Mouse (Mus musculus) left cerebral cortex, postnatal 14 days (tissue): Measurements from ENCODE around the gene Lrrc45. TPM values are rescaled to one million over a fixed set of nuclear protein-coding genes. Genes with fewer than 3 reads are reported as not detected.

Source experiments
- DNase-seq, 2 experiments: peaks; one replicate each; pipeline ENCODE4 v3.0.0; 2021 to 2022; ENCODE audit warnings: low spot score in 2 of 2, mixed read lengths in 1 of 2
- intact Hi-C: fragments of 180-260 bp; cut with DNase I; formaldehyde crosslinking; loops from one replicate; pipeline ENCODE4 v1.15.1; 2025
- total RNA-seq, 2 experiments: library from RNA; stranded (reverse); gene quantifications; 2 replicates each; pipeline ENCODE4 v1.2.3; 2021

Lrrc45 gene
- total RNA-seq, 2 experiments from 2014 or later: 57.2 to 60.1 TPM

- intact Hi-C loops: no loop called here
- no peak for DNase-seq
These were observed 17.2 kb upstream of the Lrrc45 start for GRCm38 (mm10) chr11:120696568-120696967.

DNA sequence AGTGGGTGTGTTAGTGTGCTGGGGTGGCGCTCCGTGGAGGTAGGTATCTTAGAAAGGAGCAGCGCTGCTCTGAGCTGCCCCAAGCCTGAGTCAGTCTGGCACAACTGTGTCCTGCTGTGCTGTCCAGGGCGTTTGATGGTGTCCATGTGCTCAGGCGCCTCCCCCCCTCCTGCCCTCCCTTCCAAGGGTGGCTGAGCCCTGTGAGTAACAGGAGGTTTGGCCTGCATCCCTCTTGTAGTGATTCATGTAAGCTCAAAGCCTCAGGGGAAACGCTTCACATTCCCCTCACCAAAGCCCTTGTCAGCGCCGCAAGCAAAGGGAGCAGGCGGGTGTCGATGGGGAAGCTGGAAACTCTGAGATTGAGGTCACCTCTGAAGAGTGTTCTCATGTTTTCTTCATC, 16.0 kb upstream of the Lrrc45 start:
- no peak for DNase-seq
- intact Hi-C loops: no loop called here

DNA sequence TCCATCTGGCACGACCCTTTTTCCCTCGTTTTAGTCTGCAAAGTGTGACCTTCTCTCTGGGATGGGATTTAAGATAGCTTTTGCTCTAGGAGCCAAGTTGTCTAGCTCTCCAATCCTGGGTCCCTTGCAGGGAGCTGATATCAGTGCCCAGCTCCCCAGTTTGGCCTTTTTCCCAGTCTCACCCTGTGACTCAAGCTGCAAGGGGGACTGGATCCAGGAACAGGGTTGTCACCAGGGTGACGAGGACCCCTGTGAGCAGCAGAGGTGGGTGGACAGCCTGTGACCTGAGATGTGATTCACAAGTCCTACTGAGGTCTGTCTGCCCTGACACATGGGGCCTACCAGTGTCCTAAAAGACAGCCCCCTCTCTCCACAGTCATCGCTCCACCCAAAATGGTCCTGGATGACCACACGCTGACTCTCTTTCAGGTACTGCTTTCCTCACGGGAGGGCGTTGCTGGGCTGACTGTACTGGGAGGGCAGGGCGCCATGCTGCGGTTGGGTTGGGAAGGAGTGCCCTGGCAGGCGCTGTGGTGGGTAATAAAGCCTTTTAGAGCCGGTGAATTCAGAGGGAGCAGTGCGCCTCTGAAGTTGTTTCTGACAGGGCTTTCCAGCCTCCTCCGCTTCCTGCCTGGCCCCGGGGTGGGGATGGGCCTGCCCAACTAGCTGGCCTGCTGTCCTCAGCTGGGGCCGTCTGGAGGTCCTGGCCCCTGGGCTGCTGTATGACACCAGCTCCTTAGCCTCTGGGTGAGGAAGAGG, 9.8 kb upstream of the Lrrc45 start:
- intact Hi-C loops: no loop called here
- no peak for DNase-seq

- intact Hi-C loops: no loop called here
- DNase-seq: no peak
These were observed 9.0 kb upstream of the Lrrc45 start for GRCm38 (mm10) chr11:120704486-120705325.

DNA sequence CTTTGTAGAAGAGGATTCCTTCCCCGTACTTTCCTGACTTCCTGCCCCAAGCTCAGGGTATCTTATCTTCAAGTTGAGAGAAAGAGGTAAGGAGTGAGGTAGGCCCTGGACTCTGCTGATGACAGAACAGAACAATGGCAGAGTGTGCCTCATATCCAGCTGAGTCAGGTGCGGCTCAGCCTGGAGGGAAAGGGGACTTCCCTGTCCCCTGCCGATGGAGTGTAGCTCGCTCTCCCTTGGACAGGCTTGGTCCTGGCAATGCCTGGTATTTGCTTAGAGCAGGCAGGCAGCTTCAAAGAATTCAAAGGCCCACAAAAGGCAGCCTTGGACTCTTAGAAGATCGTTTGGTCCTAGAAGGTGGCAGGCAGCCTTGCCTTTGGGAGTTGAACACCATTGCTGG, 7.6 kb upstream of the Lrrc45 start:
- intact Hi-C loops: no loop called here
- no peak for DNase-seq

DNA sequence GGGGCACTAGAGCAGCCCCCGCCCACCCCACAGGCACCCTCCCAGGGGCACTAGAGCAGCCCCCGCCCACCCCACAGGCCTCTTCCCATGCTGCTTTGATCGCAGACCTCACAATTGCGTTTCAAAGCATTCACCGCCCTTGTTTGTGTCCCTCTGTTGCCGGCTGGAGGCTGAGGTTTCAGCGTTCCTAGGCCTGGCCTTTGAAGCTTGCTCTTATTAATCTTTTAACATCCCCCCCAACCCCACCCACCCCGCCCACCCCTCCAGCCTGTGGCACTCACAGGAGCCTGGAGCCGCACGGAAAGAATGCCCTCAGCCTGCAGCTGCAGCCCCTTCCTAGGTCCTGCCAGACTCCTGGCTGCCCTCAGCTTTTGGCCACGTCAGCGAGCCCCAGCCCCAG, 6.5 kb upstream of the Lrrc45 start:
- DNase-seq: no peak
- intact Hi-C loops: no loop called here

GRCm38 (mm10) chr11:120707969-120708368, 5.8 kb upstream of the Lrrc45 start:
- intact Hi-C loops: no loop called here
- no peak for DNase-seq

GRCm38 (mm10) chr11:120709551-120709950, 4.2 kb upstream of the Lrrc45 start:
- no peak for DNase-seq
- intact Hi-C loops: no loop called here

DNA sequence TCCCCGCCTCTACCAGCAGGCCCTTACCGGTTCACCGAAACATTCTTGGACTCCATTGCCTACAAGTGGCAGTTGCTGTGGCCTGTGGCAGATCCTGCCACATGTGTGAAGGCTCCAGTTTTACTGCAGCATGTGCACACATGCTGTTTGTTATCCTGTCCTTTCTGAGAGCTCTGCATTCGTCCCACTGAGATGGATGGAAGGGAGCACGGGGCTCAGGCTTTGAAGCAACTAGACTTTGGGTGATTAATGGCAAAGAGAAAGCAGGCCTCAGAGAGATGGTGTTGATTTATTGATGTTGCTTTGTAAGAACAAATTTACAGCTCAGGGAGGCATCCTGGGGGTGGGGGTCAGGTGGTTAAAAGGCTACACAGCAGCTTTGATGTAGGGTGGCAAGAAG, 3.1 kb upstream of the Lrrc45 start:
- no peak for DNase-seq
- intact Hi-C loops: loop anchor here (5.0 kb wide), 1 partner anchor 83 kb away; the partner anchor contains the start of gene Sirt7

- no peak for DNase-seq
- intact Hi-C loops: loop anchor here (2.0 to 5.0 kb wide), 2 partner anchors 53 to 85 kb away; partner anchors contain the start of gene Sirt7
These were observed 1.6 kb upstream of the Lrrc45 start for GRCm38 (mm10) chr11:120711980-120712604.

- peak; percentile 39 to 57 for DNase-seq
- intact Hi-C loops: loop anchor here (2.0 to 5.0 kb wide), 2 partner anchors 54 to 86 kb away; partner anchors contain the start of gene Sirt7
These were observed 755 bp upstream of the Lrrc45 start for GRCm38 (mm10) chr11:120712771-120713568.

DNA sequence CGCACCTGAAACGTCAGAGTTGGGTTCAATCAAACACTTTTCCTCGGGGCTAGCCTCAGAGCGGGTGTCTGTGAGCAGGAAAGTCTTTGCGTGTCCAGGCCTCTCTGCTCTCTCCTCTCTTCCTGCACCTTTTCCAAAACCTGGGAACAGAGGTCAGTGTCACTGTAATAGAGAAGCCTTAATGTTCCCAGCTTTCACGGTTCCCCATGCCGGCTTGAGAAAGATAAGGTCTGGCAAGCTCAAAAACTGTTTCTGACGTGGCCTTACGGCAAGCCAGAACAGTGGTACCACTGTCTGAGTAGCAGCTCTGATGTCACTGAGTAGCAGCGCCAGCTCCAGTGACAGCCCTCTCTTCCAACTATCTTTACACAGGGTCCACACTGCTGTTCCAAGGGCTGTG, 821 bp downstream of the Lrrc45 start:
- intact Hi-C loops: loop anchor here (5.0 kb wide), 1 partner anchor 87 kb away; the partner anchor contains the start of gene Sirt7
- no peak for DNase-seq

DNA sequence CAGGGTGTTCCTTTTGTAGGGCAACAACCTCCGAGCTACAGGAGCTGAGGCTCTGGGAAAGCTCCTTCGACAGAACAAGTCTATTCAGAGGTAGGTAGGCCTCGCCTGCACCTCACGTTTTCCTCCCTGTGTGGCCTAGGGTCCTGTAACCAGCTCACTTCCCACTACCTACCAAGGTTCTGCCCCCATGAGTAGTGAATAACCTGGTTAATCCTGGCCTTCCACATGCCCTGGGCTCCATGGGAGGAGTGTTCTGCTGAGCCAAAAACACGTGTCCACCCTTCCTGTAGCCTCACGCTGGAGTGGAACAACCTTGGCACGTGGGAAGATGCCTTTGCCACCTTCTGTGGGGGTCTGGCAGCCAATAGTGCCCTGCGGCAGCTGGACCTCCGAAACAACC, 1.4 kb downstream of the Lrrc45 start:
- DNase-seq: no peak
- intact Hi-C loops: no loop called here

DNA sequence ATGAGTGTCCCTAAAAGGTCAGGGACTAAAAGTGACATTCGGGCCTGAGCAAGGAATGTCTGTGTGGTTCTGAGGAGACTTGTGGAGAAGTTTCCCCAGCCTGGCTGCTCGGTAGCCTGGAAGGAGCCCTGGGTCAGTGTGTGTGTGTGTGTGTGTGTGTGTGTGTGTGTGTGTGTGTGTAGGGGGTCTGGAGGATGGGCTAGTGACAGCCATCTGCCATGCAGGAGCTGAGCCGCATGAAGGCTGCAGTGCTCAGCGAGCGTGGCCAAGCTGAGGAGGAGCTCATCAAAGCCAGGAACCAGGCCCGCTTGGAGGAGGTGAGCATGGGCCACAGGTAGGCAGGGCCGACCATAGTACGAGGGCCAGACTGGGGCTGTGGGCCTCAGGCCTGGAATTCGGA, 5.5 kb downstream of the Lrrc45 start:
- DNase-seq: no peak
- intact Hi-C loops: no loop called here

DNA sequence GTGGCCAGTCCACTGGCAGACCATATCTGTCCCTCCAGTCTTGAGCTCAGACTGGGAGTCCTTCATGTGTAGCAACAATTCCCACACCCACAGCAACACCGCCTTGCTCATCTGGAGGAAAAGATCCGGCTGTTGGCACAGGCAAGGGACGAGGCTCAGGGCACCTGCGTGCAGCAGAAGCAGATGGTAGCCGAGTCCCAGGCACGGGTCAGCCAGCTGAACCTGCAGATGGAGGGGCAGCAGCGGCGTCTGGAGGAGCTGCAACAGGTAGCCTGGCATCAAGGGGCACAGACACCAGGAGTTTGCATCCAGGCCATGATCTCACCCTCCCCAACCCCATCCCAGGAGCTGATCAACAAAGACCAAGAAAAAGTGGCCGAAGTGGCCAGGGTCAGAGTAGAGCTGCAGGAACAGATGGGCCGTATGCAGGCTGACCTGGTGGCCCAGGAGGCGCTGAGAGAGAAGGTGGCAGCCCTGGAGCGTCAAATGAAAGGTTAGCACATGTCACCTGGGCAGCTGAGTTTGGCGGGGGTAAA, 6.2 kb downstream of the Lrrc45 start:
- intact Hi-C loops: loop anchor here (1.0 kb wide), 2 partner anchors 56 to 80 kb away; no protein-coding TSS in a partner anchor
- DNase-seq: no peak

GRCm38 (mm10) chr11:120720450-120720849, 6.7 kb downstream of the Lrrc45 start:
- intact Hi-C loops: loop anchor here (1.0 kb wide), 2 partner anchors 56 to 80 kb away; no protein-coding TSS in a partner anchor
- DNase-seq: peak; percentile 84 to 90

DNA sequence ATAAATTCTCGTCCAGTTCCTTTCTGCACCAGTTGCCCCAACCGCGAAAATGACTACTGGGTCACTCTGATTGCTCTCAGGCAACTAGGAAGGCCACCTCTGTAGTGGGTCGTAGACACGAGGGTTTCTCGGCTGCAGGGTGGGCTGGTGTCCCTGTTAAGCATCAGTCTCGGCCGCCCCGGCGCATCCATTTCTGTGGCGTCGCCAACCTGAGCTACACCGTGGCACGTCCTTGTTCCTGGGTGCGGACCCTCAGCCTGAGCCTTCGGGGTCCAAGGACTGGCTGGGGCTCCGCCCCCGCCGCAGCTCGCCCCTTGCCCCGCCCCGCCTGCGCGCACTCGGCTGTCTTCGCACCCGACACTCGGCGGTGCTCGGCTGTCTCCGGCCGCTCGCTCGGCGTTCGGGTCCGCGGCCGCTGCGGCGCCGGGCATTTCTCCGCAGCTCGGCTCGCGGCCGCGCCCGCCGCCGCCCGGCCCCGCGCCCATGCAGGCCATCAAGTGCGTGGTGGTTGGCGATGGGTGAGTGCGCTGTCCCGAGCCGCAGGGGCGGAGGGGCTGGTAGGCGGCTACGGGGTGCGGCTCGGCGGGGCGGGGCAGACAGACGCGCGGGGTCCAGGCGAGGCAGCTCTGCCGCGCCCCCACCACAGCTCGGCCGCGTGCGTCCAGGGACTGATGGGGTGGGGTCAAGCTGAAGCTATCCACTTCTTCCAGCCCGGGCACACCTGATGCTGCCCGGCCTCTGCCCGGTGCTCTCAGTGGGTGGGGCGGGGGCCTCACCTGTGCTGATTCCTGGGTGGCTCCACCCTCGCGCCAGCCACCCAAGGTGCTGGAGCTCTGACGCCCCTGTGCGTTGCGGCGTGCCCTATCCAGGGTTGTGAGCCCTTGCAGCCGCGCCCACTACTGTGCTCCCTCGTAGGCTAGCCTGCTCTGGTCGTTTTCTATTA, 7.7 kb downstream of the Lrrc45 start, which contains the start of gene Rac3:
TSS of gene Rac3 (plus strand) at position 347 of the 943 bp plus-strand sequence.
- DNase-seq: peak; percentile 53 to 70
- intact Hi-C loops: no loop called here
